Mouse (Mus musculus) ES-Bruce4 (cell line): ENCODE measurements around the gene Sec24b. TPM values are rescaled to one million over a fixed set of nuclear protein-coding genes. Genes with fewer than 3 reads are reported as not detected.
A peak's percentile ranks its signal among the peaks of the same experiment; 100 is the strongest.

ENCODE experiments used
- H3K27ac ChIP-seq: 2 replicates; pipeline ENCODE4 v1.5.1; 2012; ENCODE audit warnings: low read length, inconsistent platforms; ENCODE audit not compliant: insufficient read depth
- H3K27me3 ChIP-seq: 2 replicates; pipeline ENCODE4 v1.6.1; 2012; ENCODE audit warnings: mild to moderate bottlenecking, low read length, inconsistent platforms; ENCODE audit not compliant: control insufficient read depth, poor library complexity, insufficient read depth, severe bottlenecking
- H3K36me3 ChIP-seq: 2 replicates; pipeline ENCODE4 v1.6.1; 2012; ENCODE audit warnings: inconsistent platforms, mild to moderate bottlenecking, low read length, moderate library complexity; ENCODE audit not compliant: control insufficient read depth, poor library complexity, insufficient read depth, severe bottlenecking
- H3K4me1 ChIP-seq: one replicate; pipeline ENCODE4 v1.8.1; 2011; ENCODE audit warnings: low read length; ENCODE audit not compliant: control insufficient read depth, insufficient read depth
- H3K4me3 ChIP-seq: 2 replicates; pipeline ENCODE4 v1.5.1; 2011; ENCODE audit warnings: low read depth, mild to moderate bottlenecking, low read length
- H3K9ac ChIP-seq: 2 replicates; pipeline ENCODE4 v1.6.1; 2012; ENCODE audit warnings: low read depth, mild to moderate bottlenecking, inconsistent platforms; ENCODE audit not compliant: poor library complexity, severe bottlenecking
- H3K9me3 ChIP-seq: replicated peaks from 2 replicates; pipeline ENCODE4 v1.6.1; 2012; ENCODE audit warnings: mild to moderate bottlenecking, low read length, inconsistent platforms; ENCODE audit not compliant: control insufficient read depth, poor library complexity, insufficient read depth, severe bottlenecking
- CTCF ChIP-seq: IDR thresholded peaks from one replicate; pipeline ENCODE4 v1.8.1; 2011; ENCODE audit warnings: low read depth, low read length
- EP300 ChIP-seq: IDR thresholded peaks from 2 replicates; pipeline ENCODE4 v1.6.1; 2011; ENCODE audit warnings: low read depth, low read length; ENCODE audit not compliant: insufficient read depth
- POLR2A ChIP-seq: IDR thresholded peaks from one replicate; pipeline ENCODE4 v1.8.1; 2011; ENCODE audit warnings: low read length; ENCODE audit not compliant: insufficient read depth
- polyA plus RNA-seq: library from polyadenylated mRNA; stranded (reverse); fragments of >200 nt; gene quantifications from 2 replicates; pipeline ENCODE4 v1.2.4, GENCODE M21; 2011; ENCODE audit warnings: low read depth; ENCODE audit not compliant: missing spikeins, insufficient read depth, insufficient read length

Sec24b gene
- polyA plus RNA-seq, 1 experiment, result 72.3 TPM

- Histone ChIP-seq H3K9me3 (no peaks in the 10 kb centered on the region), H3K4me3 (peak within 1 kb of the TSS; percentile 46), H3K9ac (0 out of 2 replicates have a peak within 1 kb of the TSS, but pooled peaks have one; percentile 9), H3K4me1 (no peaks in the 10 kb centered on the region), H3K27me3 (no peaks in the 10 kb centered on the region), H3K36me3 (no peaks in the 10 kb centered on the region), H3K27ac (no peak within 1 kb of the TSS)
- TF ChIP-seq EP300 (no peak), CTCF (no peak), POLR2A (no peak)
Observed at GRCm38 (mm10) chr3:129969432-129970395, 91.6 kb downstream of the Sec24b start, which contains the start of gene Mcub. Gene Mcub, minus strand, starts transcription at chr3:129970206.

DNA sequence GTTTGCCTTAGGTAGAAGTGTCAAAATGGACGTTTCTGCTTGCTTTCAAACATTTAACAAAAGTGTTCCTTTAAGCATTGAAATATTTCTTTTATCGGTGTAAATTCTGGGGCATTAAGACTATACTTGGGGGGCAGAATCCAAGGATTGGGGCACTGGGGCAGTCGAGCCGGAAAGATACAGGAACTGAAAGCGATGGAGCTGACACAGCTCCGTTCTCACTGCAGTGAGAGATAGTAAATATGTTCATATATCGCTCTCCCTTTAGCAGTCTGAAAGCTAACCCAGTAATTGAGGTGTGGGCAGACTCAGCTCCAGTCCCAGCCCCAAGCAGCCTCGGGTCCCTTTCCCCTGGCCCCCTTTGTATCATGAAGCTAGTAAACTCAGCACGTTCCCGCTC lies 92.3 kb downstream of the Sec24b start:
- Histone ChIP-seq H3K9ac (no peak overlapping the region), H3K4me3 (peak overlapping the region; percentile 46)

DNA sequence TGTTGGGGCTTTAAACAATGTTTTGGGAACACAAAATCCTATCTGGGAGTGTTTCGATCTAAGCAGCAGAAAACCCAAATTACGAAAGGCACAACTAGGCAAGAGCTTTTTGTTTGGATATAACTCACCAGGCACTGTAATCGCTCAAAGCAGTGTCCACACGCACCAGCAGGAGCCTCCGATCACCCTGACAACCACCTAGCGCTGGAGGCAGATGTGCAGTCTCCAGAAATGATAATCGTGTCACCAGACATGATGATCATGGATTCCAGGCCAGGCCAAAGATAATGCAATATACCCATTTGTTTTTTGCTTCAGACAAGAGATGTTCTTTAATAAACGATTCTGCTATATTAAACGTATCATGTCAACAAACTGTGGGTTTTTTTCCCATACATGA lies 93.5 kb downstream of the Sec24b start:
- Histone ChIP-seq H3K27me3 (no peaks in the 10 kb centered on the region), H3K4me3 (no peak overlapping the region), H3K9me3 (no peaks in the 10 kb centered on the region), H3K9ac (no peak overlapping the region), H3K36me3 (no peaks in the 10 kb centered on the region), H3K4me1 (no peaks in the 10 kb centered on the region), H3K27ac (no peak overlapping the region)
- TF ChIP-seq POLR2A (no peak), CTCF (no peak), EP300 (no peak)

More for the DNA sequence above, 92.3 kb downstream of the Sec24b start:
- no peaks in the 10 kb centered on the region for H3K27me3 ChIP-seq
- H3K36me3 ChIP-seq, result no peaks in the 10 kb centered on the region
- H3K27ac ChIP-seq, result no peak overlapping the region
- TF ChIP-seq CTCF, result no peak
- TF ChIP-seq EP300, result no peak
- no peak for TF ChIP-seq POLR2A
- H3K4me1 ChIP-seq, result no peaks in the 10 kb centered on the region
- H3K9me3 ChIP-seq, result no peaks in the 10 kb centered on the region

DNA sequence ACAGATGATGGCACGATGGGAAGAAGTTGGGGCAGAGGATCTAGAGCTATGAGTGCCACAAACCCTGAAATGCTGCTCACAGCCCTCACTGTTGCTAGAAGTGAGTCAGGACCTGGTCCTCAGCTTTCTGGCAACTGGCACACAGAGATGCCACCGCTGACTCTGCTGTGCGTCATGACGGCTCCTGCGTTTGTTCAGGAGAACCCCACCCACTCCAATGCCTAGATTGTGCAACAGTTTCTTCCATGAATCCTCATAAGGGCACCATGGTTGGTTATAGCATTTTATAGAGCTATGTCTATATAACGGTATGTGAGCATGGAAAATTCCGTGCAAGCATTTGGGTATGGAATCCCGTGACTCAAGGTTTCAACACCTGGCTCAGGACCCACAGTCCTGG lies 96.7 kb downstream of the Sec24b start:
- no peak overlapping the region for H3K27ac ChIP-seq
- no peaks in the 10 kb centered on the region for H3K9me3 ChIP-seq
- H3K4me1 ChIP-seq, result no peaks in the 10 kb centered on the region
- no peaks in the 10 kb centered on the region for H3K36me3 ChIP-seq
- H3K4me3 ChIP-seq, result no peak overlapping the region
- no peaks in the 10 kb centered on the region for H3K27me3 ChIP-seq
- TF ChIP-seq POLR2A (no peak), CTCF (no peak), EP300 (no peak)
- H3K9ac ChIP-seq, result no peak overlapping the region

GRCm38 (mm10) chr3:129962533-129962932 lies 98.8 kb downstream of the Sec24b start:
- Histone ChIP-seq H3K36me3 (no peaks in the 10 kb centered on the region), H3K4me3 (no peak overlapping the region), H3K9ac (no peak overlapping the region), H3K4me1 (no peaks in the 10 kb centered on the region), H3K27me3 (no peaks in the 10 kb centered on the region), H3K9me3 (no peaks in the 10 kb centered on the region), H3K27ac (no peak overlapping the region)
- TF ChIP-seq POLR2A (no peak), EP300 (no peak), CTCF (no peak)

GRCm38 (mm10) chr3:129953296-129953695 lies 108.1 kb downstream of the Sec24b start:
- Histone ChIP-seq H3K27me3 (no peaks in the 10 kb centered on the region), H3K36me3 (no peaks in the 10 kb centered on the region), H3K4me1 (no peaks in the 10 kb centered on the region), H3K27ac (no peak overlapping the region), H3K9ac (no peak overlapping the region), H3K9me3 (no peaks in the 10 kb centered on the region), H3K4me3 (no peak overlapping the region)
- TF ChIP-seq POLR2A (no peak), EP300 (no peak), CTCF (no peak)
